Mouse (Mus musculus): ENCODE measurements around the gene 1700007K13Rik. TPM values are rescaled to one million over a fixed set of nuclear protein-coding genes. Genes with fewer than 3 reads are reported as not detected.
"Not testable (repeated sequence)": the region's sequence is repeated elsewhere in the genome, so short reads cannot be mapped to it uniquely, and the experiment has no call there.

Gene 1700007K13Rik
- polyA plus RNA-seq, 1 experiment from 2014 or later = 5.9 TPM

DNA sequence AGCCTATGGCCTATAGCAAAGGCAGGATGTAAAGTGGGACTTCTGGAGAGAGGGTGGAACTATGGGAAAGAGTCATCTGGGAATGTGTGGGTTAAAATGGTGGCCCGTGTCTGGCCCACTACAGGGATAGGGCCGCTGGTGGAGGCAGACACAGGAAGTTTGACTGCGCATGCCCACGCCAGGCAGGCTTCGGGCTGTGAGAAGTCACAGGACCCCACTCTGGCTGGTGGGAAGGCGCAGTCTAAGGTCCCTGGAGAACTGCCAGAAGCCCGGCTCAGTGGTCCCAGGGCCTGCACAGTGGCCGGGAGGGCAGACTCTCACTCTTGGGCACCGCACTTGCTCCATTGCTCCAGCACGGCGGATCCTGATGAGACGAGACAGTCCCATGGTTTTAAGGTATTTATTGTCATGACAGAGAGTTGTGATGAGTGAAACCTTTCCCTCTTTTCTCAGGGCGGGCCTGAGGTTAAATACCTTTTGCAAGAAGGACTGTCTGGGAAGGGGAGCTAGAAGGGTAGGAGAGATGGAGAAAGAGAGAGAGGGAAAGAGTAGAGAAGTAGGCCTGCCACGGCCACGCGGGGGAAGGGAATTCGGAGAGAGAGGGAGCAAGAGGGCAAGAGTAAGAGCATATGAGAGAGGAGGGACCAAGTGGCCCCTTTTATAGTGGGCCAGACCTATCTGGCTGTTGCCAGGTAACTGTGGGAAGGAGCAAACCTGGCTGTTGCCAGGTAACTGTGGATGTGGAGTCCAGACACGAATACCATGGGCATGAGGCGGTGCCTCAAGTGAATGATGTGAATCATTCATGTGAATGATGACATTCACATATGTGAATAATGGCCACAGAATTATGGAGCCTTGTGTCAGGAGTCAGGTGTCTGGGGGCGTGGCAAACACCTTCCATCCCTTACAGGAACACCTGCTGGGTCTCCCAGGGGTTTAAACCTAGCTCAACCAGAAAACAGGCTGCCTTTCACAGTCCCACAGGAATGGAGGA lies 13.4 kb upstream of the 1700007K13Rik start:
- Histone ChIP-seq H3K9ac (ENCODE audit: low read depth, low read length) (no peak overlapping the region), H3K27ac (replicated peaks; ENCODE audit: low read depth, low read length) (no peak overlapping the region), H3K4me3 (ENCODE audit: low read depth, low read length) (no peak overlapping the region), H3K4me1 (ENCODE audit: control insufficient read depth, insufficient read depth, low read length) (no peaks in the 10 kb centered on the region), H3K36me3 (ENCODE audit: control insufficient read depth, insufficient read depth, low read length) (no peaks in the 10 kb centered on the region), H3K4me2 (ENCODE audit: low read depth, low read length) (no peak overlapping the region), H3K27me3 (replicated peaks; ENCODE audit: control insufficient read depth, insufficient read depth, low read length) (no peaks in the 10 kb centered on the region), H3K9me3 (ENCODE audit: control insufficient read depth, low read length) (no peaks in the 10 kb centered on the region)
- 73% methylated on average over 20 of the region's 20 CpGs for WGBS
- ATAC-seq (ENCODE audit: low read depth) = peak; percentile 65; the same call in 1 of the 2 replicates
- peak; percentile 49 for DNase-seq (ENCODE audit: low spot score)

DNA sequence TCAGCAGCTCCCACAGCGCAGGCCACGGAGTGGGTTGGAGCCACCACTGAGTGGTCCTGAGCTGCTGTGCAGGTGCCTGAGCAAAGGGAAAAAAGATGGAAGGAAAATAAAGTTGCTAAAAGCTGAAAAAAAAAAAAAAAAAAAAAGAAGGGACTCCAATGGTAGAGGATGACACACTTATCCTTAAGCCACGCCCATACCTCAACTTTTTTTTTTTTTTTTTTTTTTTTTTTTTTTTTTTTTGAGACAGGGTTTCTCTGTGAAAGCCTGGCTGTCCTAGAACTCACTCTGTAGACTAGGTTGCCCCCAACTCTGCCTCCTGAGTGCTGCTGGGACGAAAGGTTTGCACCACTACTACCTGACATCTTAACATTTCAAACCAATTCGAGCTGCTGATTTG lies 11.9 kb upstream of the 1700007K13Rik start:
- not testable (repeated sequence) for H3K4me3 ChIP-seq (ENCODE audit: low read depth, low read length); H3K9me3 ChIP-seq (ENCODE audit: control insufficient read depth, low read length); H3K4me1 ChIP-seq (ENCODE audit: control insufficient read depth, insufficient read depth, low read length); H3K27ac ChIP-seq (replicated peaks; ENCODE audit: low read depth, low read length); H3K9ac ChIP-seq (ENCODE audit: low read depth, low read length); H3K4me2 ChIP-seq (ENCODE audit: low read depth, low read length); DNase-seq (ENCODE audit: low spot score); H3K27me3 ChIP-seq (replicated peaks; ENCODE audit: control insufficient read depth, insufficient read depth, low read length); H3K36me3 ChIP-seq (ENCODE audit: control insufficient read depth, insufficient read depth, low read length); ATAC-seq (ENCODE audit: low read depth)
- WGBS = 89% methylated on average over 5 of the region's 5 CpGs

DNA sequence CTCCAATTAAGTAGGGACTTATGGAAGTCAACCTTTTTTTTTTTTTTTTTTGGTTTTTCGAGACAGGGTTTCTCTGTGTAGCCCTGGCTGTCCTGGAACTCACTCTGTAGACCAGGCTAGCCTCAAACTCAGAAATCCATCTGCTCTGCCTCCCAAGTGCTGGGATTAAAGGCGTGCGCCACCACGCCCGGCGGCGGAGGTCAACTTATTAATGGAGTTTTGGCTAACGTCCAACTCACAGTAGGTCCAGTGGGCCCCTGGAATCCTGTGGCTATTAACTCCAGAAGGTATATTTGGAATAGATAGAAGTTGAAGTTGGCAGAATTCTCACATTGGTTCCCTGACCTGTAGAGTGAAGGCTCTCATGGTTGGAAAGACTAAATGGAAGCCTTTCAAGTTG lies 5.9 kb upstream of the 1700007K13Rik start:
- not testable (repeated sequence) for H3K4me3 ChIP-seq (ENCODE audit: low read depth, low read length); H3K4me2 ChIP-seq (ENCODE audit: low read depth, low read length); H3K9me3 ChIP-seq (ENCODE audit: control insufficient read depth, low read length); H3K27me3 ChIP-seq (replicated peaks; ENCODE audit: control insufficient read depth, insufficient read depth, low read length); H3K4me1 ChIP-seq (ENCODE audit: control insufficient read depth, insufficient read depth, low read length); DNase-seq (ENCODE audit: low spot score); H3K27ac ChIP-seq (replicated peaks; ENCODE audit: low read depth, low read length); ATAC-seq (ENCODE audit: low read depth); H3K9ac ChIP-seq (ENCODE audit: low read depth, low read length)
- peaks cover 38% of the 10 kb centered on the region for H3K36me3 ChIP-seq (ENCODE audit: control insufficient read depth, insufficient read depth, low read length)
- WGBS = 92% methylated on average over 8 of the region's 8 CpGs

DNA sequence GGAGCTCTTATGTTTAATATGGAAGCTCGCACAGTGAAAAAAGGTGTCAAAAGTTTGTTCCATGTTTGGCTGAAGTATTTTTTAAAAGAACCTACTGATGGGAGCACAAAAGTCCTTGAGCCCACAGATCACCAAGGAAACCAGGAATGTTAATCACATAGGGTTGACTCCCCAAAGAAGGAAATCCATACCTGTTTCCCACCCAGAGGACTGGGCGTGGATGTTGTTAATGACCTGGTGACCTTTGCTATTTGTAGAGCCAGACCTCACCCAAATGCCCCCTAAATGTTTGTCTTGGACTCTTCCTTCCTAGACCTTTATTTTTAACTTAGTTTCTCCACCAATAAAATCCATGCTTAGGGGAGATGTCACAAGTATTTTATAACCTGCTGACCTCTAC lies 4.5 kb upstream of the 1700007K13Rik start:
- Histone ChIP-seq H3K9ac (ENCODE audit: low read depth, low read length) (no peak overlapping the region), H3K9me3 (ENCODE audit: control insufficient read depth, low read length) (no peaks in the 10 kb centered on the region; the same call in 1 of the 2 replicates), H3K27ac (replicated peaks; ENCODE audit: low read depth, low read length) (no peak overlapping the region), H3K27me3 (replicated peaks; ENCODE audit: control insufficient read depth, insufficient read depth, low read length) (no peaks in the 10 kb centered on the region), H3K4me1 (ENCODE audit: control insufficient read depth, insufficient read depth, low read length) (peaks cover 7% of the 10 kb centered on the region), H3K4me2 (ENCODE audit: low read depth, low read length) (no peak overlapping the region), H3K4me3 (ENCODE audit: low read depth, low read length) (no peak overlapping the region), H3K36me3 (ENCODE audit: control insufficient read depth, insufficient read depth, low read length) (peaks cover 38% of the 10 kb centered on the region)
- WGBS = 93% methylated on average over 2 of the region's 2 CpGs
- ATAC-seq (ENCODE audit: low read depth) (no peak), DNase-seq (ENCODE audit: low spot score) (no peak)

DNA sequence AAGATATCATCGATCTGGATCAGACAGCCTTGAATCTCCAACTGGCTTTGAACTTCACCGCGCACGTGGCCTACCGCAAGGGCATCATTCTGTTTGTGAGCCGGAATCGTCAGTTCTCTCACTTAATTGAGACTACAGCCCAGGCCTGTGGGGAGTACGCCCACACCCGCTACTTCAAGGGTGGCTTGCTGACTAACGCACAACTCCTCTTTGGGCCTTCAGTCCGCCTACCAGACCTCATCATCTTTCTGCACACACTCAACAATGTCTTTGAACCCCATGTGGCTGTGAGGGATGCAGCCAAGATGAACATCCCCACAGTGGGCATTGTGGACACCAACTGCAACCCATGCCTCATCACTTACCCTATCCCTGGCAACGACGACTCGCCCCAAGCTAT lies 3.3 kb upstream of the 1700007K13Rik start:
- Histone ChIP-seq H3K36me3 (ENCODE audit: control insufficient read depth, insufficient read depth, low read length) (peaks cover 38% of the 10 kb centered on the region), H3K4me1 (ENCODE audit: control insufficient read depth, insufficient read depth, low read length) (peaks cover 7% of the 10 kb centered on the region), H3K27ac (replicated peaks; ENCODE audit: low read depth, low read length) (no peak overlapping the region), H3K4me3 (ENCODE audit: low read depth, low read length) (no peak overlapping the region), H3K4me2 (ENCODE audit: low read depth, low read length) (no peak overlapping the region), H3K9me3 (ENCODE audit: control insufficient read depth, low read length) (no peaks in the 10 kb centered on the region; the same call in 1 of the 2 replicates), H3K9ac (ENCODE audit: low read depth, low read length) (no peak overlapping the region), H3K27me3 (replicated peaks; ENCODE audit: control insufficient read depth, insufficient read depth, low read length) (no peaks in the 10 kb centered on the region)
- WGBS = 96% methylated on average over 14 of the region's 14 CpGs
- no peak for ATAC-seq (ENCODE audit: low read depth)
- DNase-seq (ENCODE audit: low spot score) = no peak

DNA sequence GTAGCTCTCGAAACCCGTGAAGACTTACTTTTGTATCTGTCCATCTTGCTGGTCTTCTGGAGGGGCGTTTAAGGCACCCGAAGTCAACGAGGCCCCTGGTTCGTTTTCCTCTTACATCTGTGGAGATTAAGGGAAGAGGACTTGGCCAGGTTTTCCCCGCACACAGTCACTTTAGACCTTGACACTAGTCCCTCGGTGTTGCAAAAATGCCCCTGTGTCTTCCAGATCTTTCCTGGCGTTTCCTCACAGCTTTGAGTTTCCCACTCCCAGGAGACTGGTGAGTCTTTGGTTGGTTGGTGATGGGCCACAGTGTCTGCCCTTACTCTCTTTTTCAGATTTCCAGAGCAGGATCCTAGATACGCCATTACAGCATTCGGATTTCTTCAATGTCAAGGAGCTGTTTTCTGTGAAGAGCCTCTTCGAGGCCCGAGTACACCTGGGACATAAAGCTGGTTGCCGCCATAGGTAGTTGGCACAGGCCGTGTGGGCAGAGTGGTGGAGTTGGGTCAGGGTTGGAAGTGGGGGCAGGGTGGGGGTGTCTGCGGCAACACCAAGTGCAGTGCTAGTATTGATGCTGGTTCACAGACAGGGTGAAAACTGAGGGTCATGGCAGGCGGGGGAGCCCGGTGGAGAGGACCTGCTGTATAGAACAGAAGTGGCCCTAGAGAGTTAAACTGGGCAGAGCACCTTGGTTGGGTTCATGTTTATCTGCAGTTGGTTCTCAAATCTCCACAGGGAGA lies 2.5 kb upstream of the 1700007K13Rik start:
- H3K9me3 ChIP-seq (ENCODE audit: control insufficient read depth, low read length) = no peaks in the 10 kb centered on the region; the same call in 1 of the 2 replicates
- ATAC-seq (ENCODE audit: low read depth) (no peak), DNase-seq (ENCODE audit: low spot score) (no peak)
- 55% methylated on average over 18 of the region's 18 CpGs for WGBS
- H3K4me2 ChIP-seq (ENCODE audit: low read depth, low read length) = peak overlapping the region; percentile 87
- H3K36me3 ChIP-seq (ENCODE audit: control insufficient read depth, insufficient read depth, low read length) = peaks cover 38% of the 10 kb centered on the region
- peak overlapping the region; percentile 81 for H3K9ac ChIP-seq (ENCODE audit: low read depth, low read length)
- H3K27ac ChIP-seq (replicated peaks; ENCODE audit: low read depth, low read length) = no peak overlapping the region
- peak overlapping the region; percentile 66 for H3K4me3 ChIP-seq (ENCODE audit: low read depth, low read length)
- H3K4me1 ChIP-seq (ENCODE audit: control insufficient read depth, insufficient read depth, low read length) = peaks cover 7% of the 10 kb centered on the region
- H3K27me3 ChIP-seq (replicated peaks; ENCODE audit: control insufficient read depth, insufficient read depth, low read length) = no peaks in the 10 kb centered on the region

DNA sequence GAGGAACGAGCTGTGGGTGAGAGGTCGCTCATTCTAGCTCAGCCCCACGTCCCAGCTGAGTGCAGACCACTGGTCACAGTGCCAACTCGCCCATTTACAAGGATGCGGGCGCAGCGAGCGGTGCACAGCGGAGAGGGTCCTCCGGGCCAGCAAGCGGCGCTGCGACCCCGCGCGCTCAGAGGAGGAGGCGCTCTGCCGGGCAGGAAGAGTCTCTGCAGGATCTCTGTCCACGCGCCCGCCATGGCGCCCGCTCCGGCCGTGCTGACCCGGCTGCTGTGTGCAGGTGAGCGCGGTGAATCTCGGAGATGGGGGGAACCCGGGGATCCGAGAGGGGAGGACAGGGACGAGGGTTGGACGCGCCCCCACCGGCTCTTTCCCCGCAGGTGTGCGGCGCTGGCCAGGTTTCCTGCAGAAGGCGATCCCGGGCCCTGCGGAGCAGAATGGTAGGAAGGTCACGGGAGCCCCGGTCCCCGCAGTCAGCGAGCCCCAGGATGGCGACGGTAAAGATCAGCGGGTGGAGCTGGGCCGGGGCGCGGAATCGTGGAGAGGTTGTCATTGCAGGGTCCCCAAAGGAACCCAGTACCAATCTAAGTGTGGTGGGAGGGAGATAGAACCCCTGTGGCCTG lies 1.8 kb upstream of the 1700007K13Rik start, which contains the start of gene Mrps2:
Gene Mrps2 (plus strand): TSS at position 207 of the 626 bp plus-strand sequence.
- DNase-seq (ENCODE audit: low spot score) = peak; percentile 90
- Histone ChIP-seq H3K27ac (replicated peaks; ENCODE audit: low read depth, low read length) (no peak within 1 kb of the TSS), H3K4me1 (ENCODE audit: control insufficient read depth, insufficient read depth, low read length) (peaks cover 7% of the 10 kb centered on the region), H3K4me2 (ENCODE audit: low read depth, low read length) (peak within 1 kb of the TSS; percentile 87), H3K36me3 (ENCODE audit: control insufficient read depth, insufficient read depth, low read length) (peaks cover 36% of the 10 kb centered on the region), H3K9ac (ENCODE audit: low read depth, low read length) (peak within 1 kb of the TSS; percentile 81), H3K4me3 (ENCODE audit: low read depth, low read length) (peak within 1 kb of the TSS; percentile 66), H3K27me3 (replicated peaks; ENCODE audit: control insufficient read depth, insufficient read depth, low read length) (no peaks in the 10 kb centered on the region), H3K9me3 (ENCODE audit: control insufficient read depth, low read length) (no peaks in the 10 kb centered on the region; the same call in 1 of the 2 replicates)
- WGBS = 0% methylated on average over 41 of the region's 52 CpGs
- ATAC-seq (ENCODE audit: low read depth) = peak; percentile 94

DNA sequence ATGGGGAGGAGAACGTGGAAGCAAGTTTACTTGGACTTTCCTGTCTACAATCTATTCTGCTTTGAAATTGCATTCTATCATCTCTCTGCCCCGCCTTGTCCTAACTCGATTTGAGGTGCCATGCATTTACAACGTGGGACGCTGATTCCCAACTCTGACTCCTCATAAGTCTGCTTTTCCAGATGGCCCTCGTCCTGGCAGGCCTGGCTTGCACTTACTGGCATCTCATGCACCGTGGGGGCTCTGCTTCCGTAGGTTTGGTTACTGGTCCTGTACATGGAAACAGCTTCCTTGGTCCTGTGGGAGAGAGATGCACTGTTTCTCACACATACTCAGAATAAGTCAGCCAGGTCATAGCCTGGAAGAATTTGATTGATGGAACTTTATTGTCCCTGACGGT lies 1.2 kb downstream of the 1700007K13Rik start:
- Histone ChIP-seq H3K9ac (ENCODE audit: low read depth, low read length) (no peak overlapping the region), H3K27me3 (replicated peaks; ENCODE audit: control insufficient read depth, insufficient read depth, low read length) (no peaks in the 10 kb centered on the region), H3K9me3 (ENCODE audit: control insufficient read depth, low read length) (no peaks in the 10 kb centered on the region), H3K4me1 (ENCODE audit: control insufficient read depth, insufficient read depth, low read length) (peaks cover 7% of the 10 kb centered on the region), H3K36me3 (ENCODE audit: control insufficient read depth, insufficient read depth, low read length) (peaks cover 10% of the 10 kb centered on the region), H3K27ac (replicated peaks; ENCODE audit: low read depth, low read length) (no peak overlapping the region), H3K4me3 (ENCODE audit: low read depth, low read length) (no peak overlapping the region), H3K4me2 (ENCODE audit: low read depth, low read length) (no peak overlapping the region)
- DNase-seq (ENCODE audit: low spot score) (no peak), ATAC-seq (ENCODE audit: low read depth) (no peak)
- WGBS = 81% methylated on average over 9 of the region's 9 CpGs

Measured in embryonic facial prominence, embryonic 14.5 days (tissue).